Mouse (Mus musculus): ENCODE results near the gene Olfr1487.
"Not testable (repeated sequence)": the region's sequence is repeated elsewhere in the genome, so short reads cannot be mapped to it uniquely, and the experiment has no call there.

Gene Olfr1487

DNA sequence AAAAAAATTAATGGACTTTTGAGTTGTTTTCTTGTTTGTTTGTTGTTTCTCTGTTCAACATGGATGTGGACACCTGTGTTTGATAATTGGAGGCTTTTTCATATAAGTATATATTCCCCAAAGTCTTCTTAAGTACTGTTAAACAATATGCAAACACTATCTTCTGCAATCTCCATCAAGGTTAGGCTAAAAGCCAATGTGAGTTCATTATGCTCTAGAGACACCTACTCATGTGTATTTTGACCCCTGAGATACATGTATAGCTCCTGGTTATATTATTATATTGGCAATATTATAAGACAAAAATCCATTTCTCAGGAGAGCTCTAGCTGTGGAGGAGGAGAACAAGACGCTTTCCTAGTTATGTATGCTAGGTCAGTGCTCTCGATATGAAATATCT lies at the start of gene Olfr1487:
TSS of gene Olfr1487 (plus strand) at position 301 of the 400 bp plus-strand sequence.
- DNase-seq (ENCODE audit: low read depth, low spot score), result not testable (repeated sequence)

DNA sequence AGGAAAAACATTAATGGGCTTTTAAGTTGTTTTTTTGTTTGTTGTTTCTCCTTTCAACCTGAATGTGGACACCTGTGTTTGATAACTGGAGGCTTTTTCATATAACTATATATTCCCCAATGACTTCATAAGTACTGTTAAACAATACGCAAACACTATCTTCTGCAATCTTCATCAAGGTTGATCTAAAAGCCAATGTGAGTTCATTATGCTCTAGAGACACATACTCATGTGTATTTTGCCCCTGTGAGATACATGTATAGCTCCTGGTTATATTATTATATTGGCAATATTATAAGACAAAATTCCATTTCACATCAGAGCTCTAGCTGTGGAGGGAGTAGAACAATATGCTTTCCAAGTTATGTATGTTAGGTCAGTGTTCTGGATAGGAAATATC lies 34.0 kb upstream of the Olfr1487 start, which contains the start of gene Olfr1484:
TSS of gene Olfr1484 (plus strand) at position 301 of the 400 bp plus-strand sequence.
- DNase-seq (ENCODE audit: low read depth, low spot score), result no peak

DNA sequence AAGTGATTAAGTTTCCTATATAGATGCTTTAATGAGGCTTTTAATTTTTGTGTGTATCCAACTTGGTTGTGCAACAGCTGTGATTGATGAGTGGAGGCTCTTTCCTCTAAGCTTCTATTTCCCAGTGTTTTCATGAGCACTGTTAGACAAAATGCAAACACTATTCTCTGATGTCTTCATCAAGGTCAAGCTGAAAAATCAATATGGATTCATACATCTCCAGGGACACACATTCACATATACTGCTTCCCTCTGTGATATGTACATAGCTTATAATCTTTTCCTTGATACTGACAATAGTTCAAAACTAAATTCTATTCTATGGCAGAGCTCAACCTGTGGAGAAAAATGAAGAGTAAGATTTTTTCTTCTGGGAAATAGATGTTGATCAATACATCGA lies 14.1 kb downstream of the Olfr1487 start, which contains the start of gene Olfr1489:
TSS of gene Olfr1489 (plus strand) at position 301 of the 400 bp plus-strand sequence.
- DNase-seq (ENCODE audit: low read depth, low spot score), result no peak

DNA sequence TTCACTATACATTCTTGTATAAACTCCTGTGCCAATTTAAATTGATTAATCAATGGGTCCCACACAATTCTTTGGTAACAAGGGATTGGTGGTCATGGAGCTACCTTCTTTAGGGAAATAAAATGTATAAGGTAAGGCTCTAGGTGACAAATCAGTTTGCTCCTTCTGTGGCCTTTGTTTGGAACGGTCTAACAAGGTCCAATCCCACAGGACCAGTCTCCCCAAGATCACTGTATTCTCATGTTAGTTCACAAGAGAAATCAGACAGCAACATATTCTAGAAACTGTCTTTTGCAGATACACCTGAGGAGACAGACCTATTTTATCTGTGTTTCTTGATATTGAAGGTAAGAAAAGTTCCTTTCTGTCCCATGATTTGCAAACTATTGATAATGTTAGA lies 33.6 kb downstream of the Olfr1487 start, which contains the start of gene Olfr1490:
TSS of gene Olfr1490 (plus strand) at position 301 of the 400 bp plus-strand sequence.
- no peak for DNase-seq (ENCODE audit: low read depth, low spot score)

Measured in CD4-positive, CD25-positive, alpha-beta regulatory T cell, adult 2 months (primary cell).